Mouse (Mus musculus) retina, embryonic 14.5 days (tissue): ENCODE measurements around the gene Ddx49.
A peak's percentile ranks its signal among the peaks of the same experiment; 100 is the strongest.

Experiments used
- DNase-seq: peaks from one replicate; pipeline ENCODE4 v3.0.0-alpha.2; 2015; ENCODE audit warnings: low spot score

The Ddx49 gene

GRCm38 (mm10) chr8:70302358-70302890 is at the start of gene Ddx49, which contains the start of gene Cope:
Gene Ddx49, minus strand, starts transcription at chr8:70302489.
Gene Cope, plus strand, starts transcription at chr8:70302518.
- DNase-seq, result peak; percentile 95

DNA sequence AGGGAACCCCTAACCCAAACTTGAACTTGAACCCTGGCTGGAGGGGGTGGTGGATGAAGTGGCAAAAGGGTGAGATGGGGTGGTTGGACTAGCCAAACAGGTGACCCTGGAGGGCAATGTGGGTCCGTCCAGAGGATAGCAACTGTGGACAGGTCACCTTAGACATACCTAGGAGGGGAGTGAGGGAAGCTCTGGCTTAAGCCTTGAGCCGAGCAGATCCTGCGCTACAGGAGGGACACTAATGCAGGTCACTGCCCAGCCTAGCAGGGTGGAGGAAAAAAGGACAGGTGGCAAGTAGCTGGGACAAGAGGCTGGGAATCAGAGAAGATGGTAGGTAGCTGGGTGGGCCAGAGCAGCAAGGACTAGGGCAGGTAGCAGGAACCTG is 49.7 kb upstream of the Ddx49 start:
- no peak for DNase-seq

GRCm38 (mm10) chr8:70351035-70351999 is 49.0 kb upstream of the Ddx49 start:
- no peak for DNase-seq

GRCm38 (mm10) chr8:70347860-70348420 is 45.7 kb upstream of the Ddx49 start:
- no peak for DNase-seq

- DNase-seq, result no peak
Observed at GRCm38 (mm10) chr8:70347443-70347842, 45.2 kb upstream of the Ddx49 start.

GRCm38 (mm10) chr8:70344279-70344678 is 42.0 kb upstream of the Ddx49 start:
- DNase-seq, result no peak

DNA sequence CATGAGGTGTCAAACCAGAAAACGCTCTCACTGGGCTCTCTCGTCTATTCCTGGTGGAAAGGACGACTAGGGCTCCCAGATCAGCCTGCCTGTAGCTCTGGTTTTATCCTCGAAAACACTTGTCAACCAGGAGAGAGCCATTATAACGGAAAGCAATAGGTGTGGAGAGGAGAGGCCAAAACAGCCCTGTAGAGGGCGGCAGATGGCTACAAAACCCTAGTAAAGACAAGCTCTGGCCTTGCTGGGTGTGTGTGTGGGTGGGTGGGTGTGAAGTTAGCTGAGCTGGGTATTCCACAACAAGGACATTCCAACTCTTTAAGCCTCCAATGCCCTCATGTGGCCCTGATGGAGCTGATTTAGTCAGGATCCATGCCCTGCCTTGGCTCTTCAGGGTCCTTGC is 41.4 kb upstream of the Ddx49 start:
- DNase-seq, result peak; percentile 75

GRCm38 (mm10) chr8:70343076-70343475 is 40.8 kb upstream of the Ddx49 start:
- DNase-seq, result no peak

- DNase-seq, result no peak
Observed at GRCm38 (mm10) chr8:70342007-70342406, 39.7 kb upstream of the Ddx49 start.

DNA sequence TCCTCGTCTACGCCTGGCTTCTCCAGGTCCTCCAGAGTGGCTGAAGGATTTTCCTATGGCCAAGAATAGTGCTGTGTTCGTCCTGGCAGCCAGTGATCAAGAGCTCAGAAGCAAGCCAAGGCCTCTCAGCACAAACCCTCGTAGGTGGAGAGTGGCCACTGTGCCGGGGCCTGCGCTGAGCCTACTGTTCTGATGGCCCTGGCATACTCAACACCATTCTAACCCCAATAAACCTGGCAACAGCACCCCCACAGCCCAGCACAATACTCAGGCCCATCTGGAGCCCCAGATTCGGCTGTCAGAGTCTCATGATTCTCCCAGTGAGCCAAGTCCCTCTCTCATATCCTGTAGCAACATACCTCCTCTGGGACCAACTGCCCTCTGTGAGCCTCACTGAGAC is 38.4 kb upstream of the Ddx49 start:
- DNase-seq, result no peak

GRCm38 (mm10) chr8:70338931-70339330 is 36.6 kb upstream of the Ddx49 start:
- no peak for DNase-seq

DNA sequence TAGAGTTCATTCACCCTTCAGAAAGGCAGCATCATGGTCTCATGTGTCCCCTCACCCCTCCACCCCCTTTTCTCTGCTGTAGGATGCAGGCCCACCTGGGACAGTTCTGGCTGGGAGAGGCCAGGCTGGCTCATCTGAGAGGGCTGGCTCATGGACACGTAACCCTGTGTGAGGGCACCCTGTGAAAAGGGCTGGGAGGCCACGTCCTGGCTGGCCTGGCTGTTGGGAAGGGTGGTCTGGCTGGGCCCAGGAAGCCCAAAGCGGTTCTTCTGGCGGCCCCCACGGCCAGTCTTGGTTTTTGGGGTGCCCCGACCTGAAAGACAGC is 30.6 kb upstream of the Ddx49 start:
- DNase-seq, result no peak

- peak; percentile 87 for DNase-seq
Observed at GRCm38 (mm10) chr8:70332070-70332877, 30.0 kb upstream of the Ddx49 start.

- DNase-seq, result peak; percentile 19
Observed at GRCm38 (mm10) chr8:70331526-70331925, 29.2 kb upstream of the Ddx49 start.

GRCm38 (mm10) chr8:70330741-70331364 is 28.6 kb upstream of the Ddx49 start:
- DNase-seq, result peak; percentile 70

- DNase-seq, result peak; percentile 43
Observed at GRCm38 (mm10) chr8:70329835-70330740, 27.8 kb upstream of the Ddx49 start.

DNA sequence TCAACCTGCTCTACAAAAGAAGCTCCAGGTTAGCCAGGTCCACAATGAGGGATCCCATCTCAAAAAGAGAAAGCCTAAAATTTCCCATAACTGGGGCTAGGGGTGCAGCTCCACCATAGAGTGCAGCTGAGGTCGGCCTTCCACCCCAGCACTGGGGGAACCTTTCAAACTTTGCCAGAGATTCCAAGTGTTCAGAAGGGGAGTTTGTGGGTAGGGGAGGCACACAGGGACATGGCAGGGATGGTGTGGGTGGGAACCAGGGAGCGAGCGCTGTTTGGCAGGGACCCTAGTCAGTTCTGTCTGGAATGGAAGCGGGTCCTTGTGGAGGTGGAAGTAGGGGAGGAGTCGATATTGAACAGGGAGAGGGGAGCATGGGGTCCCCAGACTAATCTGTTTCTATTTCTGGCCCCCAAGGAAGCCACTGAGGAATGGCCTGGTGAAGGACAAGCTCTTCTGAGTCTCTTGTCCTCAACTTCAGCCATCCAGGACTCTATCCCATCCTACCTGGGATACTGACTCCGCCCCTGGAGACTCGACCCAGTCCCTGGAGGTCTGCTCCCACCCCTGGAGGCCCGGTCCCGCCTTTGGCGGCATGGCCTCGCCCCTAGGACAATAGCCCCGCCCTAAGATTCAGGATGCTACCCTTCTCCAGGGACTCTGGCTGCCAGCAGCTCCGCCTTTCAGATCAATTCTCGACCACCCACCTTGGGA is 27.0 kb upstream of the Ddx49 start, which contains the start of gene Gdf1:
Gdf1 (plus strand) TSS at position 694 of the 711 bp plus-strand sequence.
- DNase-seq, result no peak

DNA sequence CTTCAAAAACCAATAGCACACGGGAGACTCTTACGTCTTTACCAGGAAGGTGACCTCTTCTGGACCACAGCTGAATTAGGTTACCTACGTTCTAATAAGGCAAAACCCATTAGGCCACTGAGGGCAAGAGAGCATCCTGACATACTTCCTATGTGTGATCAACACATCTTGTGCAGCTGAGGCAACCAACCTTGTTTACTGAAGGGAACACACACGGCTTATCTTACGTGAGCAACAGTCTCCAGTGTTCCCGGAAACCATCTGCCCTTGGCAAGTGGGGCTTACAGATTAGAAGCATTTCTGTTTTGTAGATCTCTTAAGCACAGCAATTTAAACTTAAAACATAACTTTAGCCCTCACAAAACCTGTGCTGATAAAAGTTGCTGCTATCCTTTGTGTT is 25.2 kb upstream of the Ddx49 start:
- no peak for DNase-seq

DNA sequence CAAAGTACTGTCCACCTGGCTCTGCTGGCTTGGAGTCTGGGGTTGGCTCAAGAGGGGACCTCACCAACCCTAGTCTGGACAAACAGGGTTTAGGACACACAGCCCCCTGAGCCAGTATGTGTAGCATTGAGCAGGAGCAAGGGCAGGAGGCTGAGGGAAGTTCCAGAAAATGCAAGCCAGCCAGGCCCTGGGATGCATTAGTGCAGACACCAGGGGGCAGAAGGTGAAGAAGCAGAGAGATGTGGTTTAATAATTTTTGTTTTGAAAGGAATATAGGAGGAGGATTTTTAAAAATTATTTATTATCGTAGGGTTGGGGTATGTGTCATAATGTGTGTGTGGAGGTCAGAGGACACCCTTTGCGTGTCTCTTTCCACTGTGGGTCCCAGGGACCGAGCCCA is 21.4 kb upstream of the Ddx49 start:
- DNase-seq, result no peak

- no peak for DNase-seq
Observed at GRCm38 (mm10) chr8:70317872-70318271, 15.6 kb upstream of the Ddx49 start.
